Mouse (Mus musculus) urinary bladder, postnatal 25 days (tissue): Measurements from ENCODE around the gene Igf2r.

ENCODE experiments used
- DNase-seq: peaks from one replicate; pipeline ENCODE4 v3.0.0; 2022; ENCODE audit warnings: low spot score

Igf2r gene

DNA sequence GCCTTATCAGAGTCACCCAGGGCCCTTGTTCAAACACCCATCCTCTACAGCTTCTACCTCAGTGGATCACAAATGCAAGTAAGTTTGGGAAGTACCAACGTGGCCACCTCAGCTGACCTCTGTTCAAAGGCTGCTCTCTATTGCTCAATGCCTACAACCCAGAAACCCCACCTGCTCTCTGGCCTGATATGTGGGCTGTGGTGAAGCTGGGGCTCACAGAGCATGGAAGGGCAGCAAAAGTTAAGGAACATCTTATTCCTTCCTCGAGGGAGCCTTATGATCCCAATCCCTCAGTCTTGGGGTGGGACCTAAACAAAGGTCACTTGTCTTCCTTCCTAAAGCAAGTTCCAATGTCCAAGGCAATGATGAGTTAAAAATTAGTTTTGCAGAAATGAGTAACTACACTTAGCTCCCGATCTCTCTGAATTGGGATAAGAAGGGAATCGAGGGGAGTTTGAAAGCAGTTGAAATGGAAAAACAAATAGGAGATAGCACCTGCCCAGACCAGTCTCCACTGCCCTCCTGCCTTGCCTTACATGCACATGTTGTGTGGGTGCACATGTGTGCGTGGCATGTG lies 98.3 kb downstream of the Igf2r start:
- no peak for DNase-seq

DNA sequence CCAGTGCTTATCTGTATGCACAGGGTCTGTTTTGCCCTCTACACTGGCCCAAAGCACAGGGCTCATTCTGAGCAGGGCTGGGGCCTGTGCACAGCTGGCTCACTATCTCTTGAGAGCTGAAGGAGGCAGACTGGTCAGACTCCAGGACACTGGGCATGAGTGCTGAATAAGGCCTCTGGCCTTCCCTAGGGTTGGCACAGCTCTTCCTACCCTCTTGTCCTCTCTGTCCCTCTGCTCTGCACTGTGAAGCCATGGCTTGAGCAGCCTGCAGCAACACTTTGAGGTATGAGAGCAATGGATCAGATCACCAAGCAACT lies 100.1 kb downstream of the Igf2r start:
- no peak for DNase-seq

DNA sequence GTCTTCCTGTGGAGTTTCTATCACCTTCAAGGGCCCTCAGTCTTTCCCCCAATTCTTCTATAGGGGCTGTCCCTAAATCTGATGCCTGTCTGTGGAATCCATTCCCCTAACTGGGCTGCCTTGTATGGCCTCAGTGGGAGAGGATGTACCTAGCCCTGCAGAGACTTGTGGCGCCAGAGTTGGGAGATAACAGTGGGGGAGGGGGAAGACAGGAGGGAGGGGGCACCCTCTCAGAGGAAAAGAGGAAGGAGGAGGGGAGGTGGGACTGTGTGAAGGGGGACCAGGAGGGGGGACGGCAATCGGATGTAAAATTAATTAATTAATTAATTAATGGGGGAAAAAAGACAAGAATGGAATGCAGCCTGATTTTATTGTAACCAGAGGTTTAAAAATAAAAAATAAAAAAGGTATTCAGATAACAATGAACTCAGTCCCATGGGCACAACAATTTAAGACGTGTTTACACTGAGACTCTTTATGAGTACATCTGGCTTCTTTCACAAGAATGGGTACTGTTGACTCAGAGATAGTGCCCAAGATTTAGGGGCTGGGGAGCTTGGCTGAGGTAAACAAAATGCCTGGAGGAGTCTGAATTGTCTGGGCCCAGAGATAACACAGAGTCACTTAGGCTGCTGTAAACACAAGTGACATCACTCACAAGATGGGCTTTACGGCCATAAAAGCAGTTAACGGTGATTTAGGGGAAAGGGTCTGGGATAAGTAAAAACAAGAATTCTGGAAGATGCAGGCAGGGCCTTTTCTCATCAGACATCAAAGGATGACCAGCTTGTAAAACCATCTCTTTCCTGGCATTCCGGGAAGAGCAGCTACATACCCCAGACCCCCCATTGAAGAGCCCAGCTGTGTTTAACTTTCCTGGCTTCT lies 100.7 kb downstream of the Igf2r start:
- no peak for DNase-seq

DNA sequence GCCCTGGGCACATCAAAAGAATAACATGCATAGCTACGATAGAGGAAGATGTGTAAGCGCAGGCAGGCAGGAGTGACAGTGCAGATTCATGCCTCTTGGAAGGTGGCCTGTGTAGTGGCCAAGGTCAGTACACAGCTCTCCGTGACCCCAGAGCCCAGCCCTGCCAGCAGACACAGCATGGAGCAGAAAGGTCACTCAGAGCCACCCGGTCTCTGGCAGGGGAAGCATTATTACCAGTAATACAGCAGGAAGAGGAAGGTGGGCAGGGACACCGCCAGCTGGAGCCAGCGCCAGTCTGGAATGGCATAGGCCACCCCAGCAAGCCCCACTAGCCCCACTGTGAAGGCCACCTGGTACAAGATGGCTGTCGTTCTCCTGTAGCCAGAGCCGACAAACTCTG lies 105.3 kb downstream of the Igf2r start:
- no peak for DNase-seq

DNA sequence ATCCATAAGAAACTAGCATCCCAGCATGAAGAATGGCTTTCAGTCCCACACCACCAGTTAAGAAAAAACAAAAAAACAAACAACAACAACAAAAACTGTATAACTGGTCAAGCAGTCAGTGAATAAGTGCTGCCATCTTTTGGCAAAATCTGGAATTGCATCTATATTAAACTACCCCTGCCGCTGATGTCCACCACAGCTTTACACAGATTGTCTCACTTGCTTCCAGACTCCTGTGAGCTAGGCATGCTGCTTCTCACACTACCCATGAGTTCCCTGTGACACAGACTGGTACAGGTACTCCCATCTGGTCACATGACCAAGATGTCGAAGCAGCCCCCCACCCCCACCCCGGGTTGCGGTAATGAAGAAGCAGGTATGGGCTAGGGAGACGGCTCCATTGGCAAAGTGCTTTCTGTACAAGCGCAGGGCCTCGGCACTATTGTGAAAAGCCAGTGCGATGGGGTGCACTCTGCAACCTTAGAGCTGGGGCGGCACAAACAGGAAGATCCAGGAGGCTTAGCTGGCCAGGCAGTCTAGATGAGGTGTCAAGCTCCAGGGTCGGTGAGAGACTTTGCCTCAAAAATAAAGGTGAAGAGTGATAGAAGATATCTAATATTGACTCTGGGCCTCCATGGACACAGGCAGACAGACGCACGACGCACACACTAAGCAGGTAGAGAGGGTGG lies 108.7 kb downstream of the Igf2r start:
- DNase-seq = no peak

DNA sequence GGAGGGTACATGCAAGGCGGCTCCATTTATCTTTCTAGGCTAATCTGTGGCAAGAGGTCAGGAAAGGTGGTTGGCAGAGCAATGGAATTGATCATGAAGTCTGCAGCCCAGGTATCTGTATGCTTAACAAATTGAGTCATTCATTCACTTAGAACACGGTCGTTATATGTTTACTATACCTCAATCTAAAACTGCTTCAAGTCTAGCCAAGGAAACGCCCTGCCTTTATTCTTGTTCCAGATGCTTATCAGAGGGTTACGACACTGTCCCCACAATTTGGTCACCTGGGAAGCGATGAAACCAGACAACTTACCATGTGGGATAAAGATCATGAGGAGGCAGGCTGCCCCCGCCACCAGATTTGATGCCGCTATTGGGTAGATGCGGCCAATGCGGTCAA lies 110.2 kb downstream of the Igf2r start:
- DNase-seq = no peak

DNA sequence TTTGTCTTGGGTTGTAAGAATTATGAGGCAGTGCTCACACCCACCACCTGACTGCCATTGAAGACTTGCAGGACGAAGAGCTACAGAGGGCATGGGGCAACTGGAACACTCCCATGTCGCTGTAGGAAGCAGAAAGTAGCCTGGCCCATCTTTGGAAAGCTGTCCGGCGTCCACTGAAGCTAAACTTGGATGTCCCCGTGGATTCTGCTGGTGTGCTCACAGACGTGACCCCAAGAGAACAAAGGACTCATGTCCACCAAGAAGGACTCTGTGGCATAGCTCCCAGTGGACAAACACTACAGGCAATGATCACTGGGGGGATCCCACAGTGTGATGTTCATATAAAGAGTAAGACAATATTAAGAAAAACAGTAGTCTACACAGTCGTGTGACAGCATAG lies 110.7 kb downstream of the Igf2r start:
- DNase-seq = no peak

DNA sequence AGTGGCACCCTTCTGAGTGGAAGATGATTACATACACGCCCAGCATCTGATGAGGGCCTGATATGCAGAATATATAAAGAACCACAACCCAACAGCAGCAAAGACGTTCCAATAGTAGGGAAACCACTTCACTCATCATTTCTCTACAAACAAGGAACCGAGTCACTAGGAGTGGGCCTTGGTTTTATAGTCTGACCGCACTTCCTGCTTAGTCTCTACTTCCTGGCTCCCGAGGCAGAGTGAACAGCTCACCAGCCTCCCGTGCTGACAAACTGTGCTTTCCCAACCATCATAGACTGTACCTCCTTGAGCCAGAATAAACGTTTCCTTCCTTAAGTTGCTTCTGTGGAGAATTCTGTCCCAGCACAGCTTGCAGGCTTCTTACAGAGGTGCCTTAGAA lies 113.6 kb downstream of the Igf2r start:
- DNase-seq = no peak

DNA sequence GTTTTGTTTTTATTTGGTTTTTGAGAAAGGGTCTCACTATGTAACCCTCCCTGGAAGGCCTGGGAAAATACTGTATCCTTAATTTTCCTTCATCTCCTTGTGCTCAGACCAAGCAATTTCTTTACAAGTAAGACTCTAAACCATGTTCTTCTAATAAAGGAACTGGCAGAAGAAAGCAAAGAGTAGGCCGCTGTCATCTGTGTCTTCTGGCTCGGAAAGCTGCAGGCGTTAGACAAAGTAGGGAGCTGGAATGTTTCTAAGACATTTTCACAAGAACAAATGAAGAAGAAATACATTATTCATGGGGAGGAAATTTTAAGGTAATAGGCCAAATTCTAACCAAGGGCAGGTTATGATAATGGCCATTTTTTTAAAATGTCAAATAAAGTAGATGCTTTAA lies 115.4 kb downstream of the Igf2r start:
- DNase-seq = no peak

DNA sequence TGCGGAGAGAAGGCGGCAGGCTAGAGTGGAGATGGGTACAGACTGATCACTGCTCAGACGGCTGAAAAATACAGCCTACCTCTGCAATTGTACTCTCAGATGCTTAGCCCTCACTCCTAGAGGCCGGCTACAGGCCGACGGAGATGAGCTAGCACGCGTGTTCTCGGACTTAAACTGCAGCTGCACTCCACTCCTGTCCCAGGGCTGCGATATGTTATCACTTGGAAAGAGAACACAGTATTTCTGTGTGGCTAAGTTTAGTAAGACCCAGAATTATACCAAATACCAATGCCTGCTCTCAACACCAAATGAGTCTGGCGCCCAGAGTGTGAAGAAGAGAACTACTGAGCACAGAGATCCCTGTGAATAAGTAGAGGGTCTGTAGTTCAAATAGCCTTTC lies 116.9 kb downstream of the Igf2r start:
- DNase-seq = no peak

DNA sequence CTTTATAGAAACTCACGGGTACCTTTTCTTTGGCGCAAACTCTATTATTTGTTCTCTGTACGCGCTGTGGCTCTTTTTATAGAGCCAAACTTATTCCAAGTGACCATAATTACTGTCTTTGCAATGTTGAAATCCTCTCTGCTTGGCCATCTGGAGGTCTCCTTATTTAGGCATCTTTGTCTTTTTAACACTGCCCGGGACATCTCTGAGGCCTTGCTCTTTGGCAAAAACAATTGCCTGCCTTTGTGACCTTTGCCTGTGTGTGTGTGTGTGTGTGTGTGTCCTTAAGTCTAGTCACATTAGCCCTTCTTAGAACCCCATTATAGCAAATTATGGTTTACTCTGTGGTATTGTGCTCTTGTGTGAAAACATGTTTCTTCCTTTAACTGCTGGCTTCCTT lies 124.0 kb downstream of the Igf2r start:
- DNase-seq = no peak

DNA sequence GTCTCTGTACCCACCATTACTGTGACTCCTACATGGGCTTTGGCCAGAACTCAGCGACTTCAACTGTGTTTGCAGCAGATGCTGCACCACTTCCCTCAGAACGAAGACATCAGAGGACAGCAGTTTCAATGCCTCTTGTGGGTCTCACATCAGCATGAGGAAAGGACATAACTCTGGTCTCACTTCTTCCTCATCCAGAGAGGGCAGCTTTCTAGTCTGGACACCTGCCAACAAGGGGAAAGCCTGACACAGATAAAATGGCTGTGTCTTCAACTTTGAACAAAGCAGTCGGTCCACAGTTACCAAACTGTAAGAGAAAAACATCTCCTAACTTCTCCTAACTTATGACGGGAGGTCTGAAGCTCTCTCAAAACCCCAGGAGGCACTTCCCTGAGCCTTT lies 128.4 kb downstream of the Igf2r start:
- DNase-seq = no peak

DNA sequence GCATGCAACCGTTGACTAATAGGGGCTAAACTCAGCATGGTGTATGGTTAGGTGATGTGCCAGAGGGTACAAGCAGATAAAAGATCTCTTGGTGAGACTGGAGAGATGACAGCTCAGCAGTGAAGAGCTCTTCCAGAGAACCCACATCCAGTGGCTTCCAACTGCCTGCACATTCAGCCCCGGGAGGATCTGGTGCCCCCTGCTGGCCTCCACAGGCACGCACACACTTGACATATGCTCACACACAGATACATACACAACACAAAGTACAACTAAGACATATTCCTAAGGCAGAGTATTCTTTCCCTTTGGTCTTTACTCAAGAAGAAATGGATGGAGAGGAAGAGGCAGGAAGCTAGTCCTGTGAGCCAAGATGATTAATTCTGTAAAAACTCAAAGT lies 129.9 kb downstream of the Igf2r start:
- no peak for DNase-seq

DNA sequence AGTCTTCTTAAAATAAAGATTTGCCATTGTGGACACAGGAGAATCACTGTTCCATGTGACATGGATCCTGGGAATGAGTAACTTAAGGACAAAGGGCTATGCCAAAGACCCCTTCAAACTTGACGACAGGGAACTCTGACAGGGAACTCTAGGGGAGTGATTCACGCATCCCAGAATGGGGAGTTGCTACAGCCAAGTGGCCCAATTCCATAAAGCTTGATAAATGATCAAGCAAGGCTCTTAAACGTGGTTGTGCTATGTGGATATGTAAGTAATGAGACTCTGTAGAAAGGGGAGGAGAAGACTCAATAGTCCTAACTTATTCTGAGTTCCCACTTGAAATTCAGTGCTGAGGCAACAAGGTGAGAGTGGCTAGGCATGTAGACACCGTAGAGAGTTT lies 134.7 kb downstream of the Igf2r start:
- DNase-seq = no peak
